Mouse (Mus musculus) testis, adult 2 months (tissue): ENCODE data around the gene Zfp560.

Source experiments
- CTCF ChIP-seq: fragments of 200-500 bp; IDR thresholded peaks from 2 replicates; pipeline ENCODE4 v1.5.1; 2012; ENCODE audit warnings: low read depth, mild to moderate bottlenecking, inconsistent platforms, low read length, moderate library complexity; ENCODE audit not compliant: control insufficient read depth, insufficient read depth, insufficient replicate concordance
- POLR2A ChIP-seq: fragments of 200-500 bp; IDR thresholded peaks from 2 replicates; pipeline ENCODE4 v1.6.1; 2012; ENCODE audit warnings: low read depth, mild to moderate bottlenecking, inconsistent platforms, low read length, moderate library complexity; ENCODE audit not compliant: control insufficient read depth

DNA sequence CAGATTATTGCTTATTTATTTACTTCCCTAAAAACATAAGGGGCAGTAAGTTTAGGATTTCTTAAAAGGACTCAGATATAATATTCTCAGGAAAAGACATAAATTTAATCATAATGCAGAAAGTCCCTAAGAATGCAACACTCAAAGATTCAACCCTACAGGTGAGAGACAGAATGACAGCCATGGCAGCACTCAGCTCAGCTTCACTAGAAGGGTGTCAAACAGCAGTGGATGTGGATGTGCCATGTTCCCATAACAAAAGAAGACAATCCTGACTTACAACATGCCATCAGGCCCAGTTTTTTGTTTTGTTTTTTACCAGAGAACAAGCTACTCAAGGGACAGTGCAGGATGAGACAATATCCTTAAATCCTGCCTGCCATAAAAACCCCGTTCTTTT lies 10.3 kb downstream of the Zfp560 start:
- TF ChIP-seq CTCF (no peak), POLR2A (no peak)
